Mouse (Mus musculus) intestine, embryonic 14.5 days (tissue): Measurements from ENCODE around the gene Man1c1. TPM values are rescaled to one million over a fixed set of nuclear protein-coding genes. Genes with fewer than 3 reads are reported as not detected.

Experiments
- ATAC-seq: fragments of 200-750 bp; cut with Nextera tagmentation; replicated peaks from 2 replicates; pipeline ENCODE4 v1.8.0; 2017; ENCODE audit warnings: low read depth, moderate number of reproducible peaks, moderate TSS enrichment, moderate library complexity; ENCODE audit not compliant: low FRiP score, low TSS enrichment
- DNase-seq: peaks from one replicate; pipeline ENCODE4 v3.0.0-alpha.2; 2018; ENCODE audit warnings: low spot score
- H3K27ac ChIP-seq: fragments of 300-500 bp; sonication (generic); 2 replicates; pipeline ENCODE4 v1.5.1; 2014; ENCODE audit warnings: low read depth, mild to moderate bottlenecking, control low read depth
- H3K27me3 ChIP-seq: fragments of 300-500 bp; sonication (generic); replicated peaks from 2 replicates; pipeline ENCODE4 v1.6.1; 2014; ENCODE audit warnings: low read length, control low read depth; ENCODE audit not compliant: control insufficient read depth, insufficient read depth
- H3K36me3 ChIP-seq: fragments of 300-500 bp; sonication (generic); 2 replicates; pipeline ENCODE4 v1.6.1; 2014; ENCODE audit warnings: low read length, control low read depth; ENCODE audit not compliant: control insufficient read depth, insufficient read depth
- H3K4me1 ChIP-seq: fragments of 300-500 bp; sonication (generic); replicated peaks from 2 replicates; pipeline ENCODE4 v1.6.1; 2014; ENCODE audit warnings: low read length, control low read depth, mixed read lengths; ENCODE audit not compliant: control insufficient read depth, insufficient read depth
- H3K4me2 ChIP-seq: fragments of 300-500 bp; sonication (generic); 2 replicates; pipeline ENCODE4 v1.6.1; 2014; ENCODE audit warnings: low read length
- H3K4me3 ChIP-seq: fragments of 300-500 bp; sonication (generic); 2 replicates; pipeline ENCODE4 v1.5.1; 2014; ENCODE audit warnings: low read depth, low read length, control low read depth, mixed read lengths
- H3K9ac ChIP-seq: fragments of 300-500 bp; sonication (generic); 2 replicates; pipeline ENCODE4 v1.6.1; 2014; ENCODE audit warnings: mild to moderate bottlenecking, low read length
- H3K9me3 ChIP-seq: fragments of 300-500 bp; sonication (generic); 2 replicates; pipeline ENCODE4 v1.6.1; 2016; ENCODE audit warnings: low read length, control low read depth; ENCODE audit not compliant: control insufficient read depth
- WGBS: fragments of 180-500 bp; shearing (Covaris S2); extraction: QIAGEN DNeasy Blood & Tissue Kit; methylation state at CpG from one replicate; pipeline ENCODE4 v1.1.7; 2014; 5-methylcytosine and 5-hydroxymethylcytosine counted together
- polyA plus RNA-seq: library from polyadenylated mRNA; unstranded; fragments of >200 nt; fragmentation: Nextera tagmentation; extraction: Ambion mirVana; gene quantifications from 2 replicates; pipeline ENCODE4 v1.2.1, GENCODE M21; 2014

Man1c1 gene
- polyA plus RNA-seq, 1 experiment from 2014 or later: 3.6 TPM

GRCm38 (mm10) chr4:134745900-134746661, 42.0 kb upstream of the Man1c1 start:
- no peaks in the 10 kb centered on the region for H3K9me3 ChIP-seq
- H3K4me2 ChIP-seq: no peak overlapping the region
- 0 out of 2 replicates have a peak, but pooled peaks cover 4% of the 10 kb centered on the region for H3K4me1 ChIP-seq
- H3K27me3 ChIP-seq: no peaks in the 10 kb centered on the region
- no peak for DNase-seq
- peaks cover 27% of the 10 kb centered on the region for H3K36me3 ChIP-seq
- no peak overlapping the region for H3K27ac ChIP-seq
- no peak for ATAC-seq
- H3K9ac ChIP-seq: no peak overlapping the region
- 90% methylated on average over 16 of the region's 16 CpGs for WGBS
- H3K4me3 ChIP-seq: no peak overlapping the region

GRCm38 (mm10) chr4:134743881-134744633, 40.0 kb upstream of the Man1c1 start:
- WGBS: 65% methylated on average over 16 of the region's 16 CpGs
- Histone ChIP-seq H3K4me2 (no peak overlapping the region), H3K9ac (no peak overlapping the region), H3K4me1 (no peaks in the 10 kb centered on the region), H3K27ac (no peak overlapping the region), H3K36me3 (peaks cover 27% of the 10 kb centered on the region), H3K4me3 (no peak overlapping the region), H3K9me3 (no peaks in the 10 kb centered on the region), H3K27me3 (no peaks in the 10 kb centered on the region)
- ATAC-seq (no peak), DNase-seq (no peak)

- Histone ChIP-seq H3K4me2 (no peak overlapping the region), H3K4me1 (no peaks in the 10 kb centered on the region), H3K27me3 (no peaks in the 10 kb centered on the region), H3K4me3 (no peak overlapping the region), H3K9ac (no peak overlapping the region), H3K9me3 (no peaks in the 10 kb centered on the region), H3K27ac (no peak overlapping the region), H3K36me3 (peaks cover 11% of the 10 kb centered on the region)
- DNase-seq (no peak), ATAC-seq (no peak)
- WGBS: 80% methylated on average over 8 of the region's 8 CpGs
Measured at GRCm38 (mm10) chr4:134741949-134742348, 37.9 kb upstream of the Man1c1 start.

GRCm38 (mm10) chr4:134740186-134740585, 36.1 kb upstream of the Man1c1 start:
- Histone ChIP-seq H3K4me1 (0 out of 2 replicates have a peak, but pooled peaks cover 5% of the 10 kb centered on the region), H3K4me2 (no peak overlapping the region), H3K9me3 (no peaks in the 10 kb centered on the region), H3K4me3 (no peak overlapping the region), H3K9ac (no peak overlapping the region), H3K27me3 (no peaks in the 10 kb centered on the region), H3K36me3 (no peaks in the 10 kb centered on the region), H3K27ac (no peak overlapping the region)
- 92% methylated on average over 4 of the region's 4 CpGs for WGBS
- DNase-seq (no peak), ATAC-seq (no peak)

GRCm38 (mm10) chr4:134739530-134739929, 35.4 kb upstream of the Man1c1 start:
- H3K4me3 ChIP-seq: no peak overlapping the region
- no peak for DNase-seq
- WGBS: 74% methylated on average over 3 of the region's 3 CpGs
- H3K4me1 ChIP-seq: 0 out of 2 replicates have a peak, but pooled peaks cover 8% of the 10 kb centered on the region
- H3K9ac ChIP-seq: no peak overlapping the region
- ATAC-seq: no peak
- H3K4me2 ChIP-seq: no peak overlapping the region
- no peak overlapping the region for H3K27ac ChIP-seq
- H3K36me3 ChIP-seq: no peaks in the 10 kb centered on the region
- H3K27me3 ChIP-seq: no peaks in the 10 kb centered on the region
- H3K9me3 ChIP-seq: no peaks in the 10 kb centered on the region

GRCm38 (mm10) chr4:134737365-134737910, 33.3 kb upstream of the Man1c1 start:
- Histone ChIP-seq H3K4me2 (no peak overlapping the region), H3K9ac (no peak overlapping the region), H3K4me3 (no peak overlapping the region), H3K27ac (no peak overlapping the region), H3K36me3 (no peaks in the 10 kb centered on the region), H3K27me3 (no peaks in the 10 kb centered on the region), H3K4me1 (peaks cover 17% of the 10 kb centered on the region), H3K9me3 (no peaks in the 10 kb centered on the region)
- no peak for DNase-seq
- 57% methylated on average over 14 of the region's 14 CpGs for WGBS
- ATAC-seq: no peak

- DNase-seq (no peak), ATAC-seq (no peak)
- no peak overlapping the region for H3K9ac ChIP-seq
- H3K36me3 ChIP-seq: no peaks in the 10 kb centered on the region
- H3K9me3 ChIP-seq: no peaks in the 10 kb centered on the region
- H3K4me1 ChIP-seq: peaks cover 17% of the 10 kb centered on the region
- H3K4me2 ChIP-seq: no peak overlapping the region
- H3K4me3 ChIP-seq: no peak overlapping the region
- 52% methylated on average over 7 of the region's 7 CpGs for WGBS
- no peaks in the 10 kb centered on the region for H3K27me3 ChIP-seq
- no peak overlapping the region for H3K27ac ChIP-seq
Measured at GRCm38 (mm10) chr4:134736147-134736546, 32.1 kb upstream of the Man1c1 start.

- Histone ChIP-seq H3K9ac (no peak overlapping the region), H3K27me3 (no peaks in the 10 kb centered on the region), H3K4me3 (no peak overlapping the region), H3K9me3 (no peaks in the 10 kb centered on the region), H3K36me3 (no peaks in the 10 kb centered on the region), H3K4me1 (peaks cover 21% of the 10 kb centered on the region), H3K27ac (peak overlapping the region; percentile 48), H3K4me2 (peak overlapping the region; percentile 24; the same call in 1 of the 2 replicates)
- WGBS: 46% methylated on average over 9 of the region's 9 CpGs
- DNase-seq: peak; percentile 76
- no peak; the same call in 1 of the 2 replicates for ATAC-seq
Measured at GRCm38 (mm10) chr4:134734629-134735081, 30.6 kb upstream of the Man1c1 start.
